Comparison of ENCODE assay signal across 15 mouse cellular contexts in the genomic region with DNA sequence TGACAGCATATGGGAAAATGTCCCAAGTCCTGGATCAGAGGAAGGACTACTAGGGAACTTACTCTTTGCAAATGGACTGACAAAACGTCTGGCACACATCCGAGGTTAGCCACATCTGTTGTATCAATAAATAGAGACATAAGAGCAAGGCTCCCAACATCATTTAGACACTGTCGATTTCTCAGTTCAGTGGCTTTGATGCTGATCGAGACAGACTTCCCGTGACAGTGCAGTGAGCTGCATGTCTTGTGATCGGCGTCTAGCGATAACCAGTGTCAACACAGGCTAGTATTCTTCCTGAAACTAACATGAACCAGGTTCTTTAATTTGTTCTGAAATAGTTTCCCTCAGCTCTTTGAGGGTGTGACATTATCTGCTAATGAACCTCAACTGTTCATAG.
"Had no signal": no experiment of that assay in that cellular context is flagged by ENCODE, and none has a peak within 500 bp of the region (broad histone marks: within the 10 kb centered on the region; RNA-seq: fewer than 3 reads in every experiment).

No protein-coding gene starts in this region.

- H3K4me2 ChIP-seq: liver, embryonic 11.5 days; liver, embryonic 15.5 days; midbrain, embryonic 12.5 days; neural tube, embryonic 13.5 days had no signal

- H3K9me3 ChIP-seq: limb, embryonic 10.5 days; liver, embryonic 15.5 days; midbrain, embryonic 12.5 days; neural tube, embryonic 13.5 days had no signal

- DNase-seq: kidney, adult 11 months; kidney, adult 9 months; kidney, postnatal 36 days; lung, adult 2 months; lung, postnatal 36 days; right cerebral cortex, adult 18-20 months; right cerebral cortex, postnatal 25 days; thymus, postnatal 36 days had no signal

- H3K27ac ChIP-seq: kidney, postnatal 0 days; limb, embryonic 10.5 days; liver, embryonic 15.5 days; midbrain, embryonic 12.5 days; neural tube, embryonic 13.5 days had no signal

- H3K36me3 ChIP-seq: limb, embryonic 10.5 days; liver, embryonic 15.5 days; midbrain, embryonic 12.5 days; neural tube, embryonic 13.5 days had no signal

- H3K4me3 ChIP-seq: limb, embryonic 10.5 days; liver, embryonic 15.5 days; midbrain, embryonic 12.5 days; neural tube, embryonic 13.5 days had no signal

- ATAC-seq: lung, postnatal 0 days had no signal

- H3K4me1 ChIP-seq: limb, embryonic 10.5 days; liver, embryonic 15.5 days; midbrain, embryonic 12.5 days; neural tube, embryonic 13.5 days had no signal

- H3K9ac ChIP-seq: liver, embryonic 15.5 days; midbrain, embryonic 12.5 days; neural tube, embryonic 13.5 days had no signal

- H3K27me3 ChIP-seq: liver, embryonic 15.5 days; midbrain, embryonic 12.5 days; neural tube, embryonic 13.5 days had no signal
